Mouse (Mus musculus) liver, embryonic 14.5 days (tissue): ENCODE data around the gene Ugt1a2.

Experiments
- CTCF ChIP-seq: IDR thresholded peaks from 2 replicates; pipeline ENCODE4 v1.5.1; 2016; ENCODE audit warnings: antibody characterized with exemption, low read depth, control low read depth
- EP300 ChIP-seq: IDR thresholded peaks from 2 replicates; pipeline ENCODE4 v1.6.1; 2016; ENCODE audit warnings: antibody characterized with exemption, low read depth

DNA sequence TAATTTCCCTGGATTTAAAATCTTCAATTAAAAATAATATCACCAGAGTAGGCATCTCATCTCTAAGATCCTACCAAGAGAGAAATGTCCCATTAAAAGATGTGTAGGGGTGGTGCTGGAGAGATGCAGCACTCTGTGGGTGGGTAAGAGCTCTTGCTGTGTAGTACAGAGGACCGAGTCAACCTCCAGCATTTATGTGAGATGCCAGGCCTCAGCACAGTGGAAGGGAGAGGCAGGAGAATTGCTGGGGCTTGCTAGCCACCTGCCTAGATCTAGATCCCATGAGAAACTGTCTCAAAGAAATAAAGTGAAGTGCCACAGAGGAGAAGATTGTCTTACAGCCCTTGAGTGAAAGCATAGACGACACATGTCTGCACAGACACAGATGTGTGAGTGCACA lies 16.1 kb downstream of the Ugt1a2 start:
- no peak for TF ChIP-seq CTCF
- TF ChIP-seq EP300: no peak
